Mouse (Mus musculus) urinary bladder, postnatal 4 days (tissue): ENCODE results near the gene Ryr2.

Experiments
- DNase-seq, 2 experiments: peaks; one replicate each; pipeline ENCODE4 v3.0.0; 2021 to 2022; ENCODE audit warnings: low spot score in 2 of 2

Ryr2 gene

DNA sequence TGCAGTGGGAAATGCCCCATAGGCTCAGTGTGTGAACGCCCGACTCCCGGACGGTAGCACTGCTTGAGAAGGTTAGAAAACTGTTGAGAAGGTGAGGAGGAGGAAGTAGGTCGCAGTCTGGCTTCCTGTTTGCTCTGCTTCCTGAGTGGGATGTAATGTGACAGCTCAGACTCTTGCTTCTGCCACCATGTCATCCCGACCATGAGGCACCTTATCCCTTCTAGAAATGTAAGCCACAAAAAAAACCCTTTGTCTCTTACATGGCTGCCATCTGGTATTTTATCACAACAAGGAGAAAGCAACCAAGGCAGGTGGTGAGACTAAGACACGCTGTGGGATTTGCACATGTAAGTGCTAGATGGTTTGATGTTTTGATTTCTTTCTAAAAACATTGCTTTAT is 12.2 kb downstream of the Ryr2 start:
- no peak for DNase-seq

- DNase-seq = no peak
Measured at GRCm38 (mm10) chr13:12093146-12093545, 13.6 kb downstream of the Ryr2 start.

DNA sequence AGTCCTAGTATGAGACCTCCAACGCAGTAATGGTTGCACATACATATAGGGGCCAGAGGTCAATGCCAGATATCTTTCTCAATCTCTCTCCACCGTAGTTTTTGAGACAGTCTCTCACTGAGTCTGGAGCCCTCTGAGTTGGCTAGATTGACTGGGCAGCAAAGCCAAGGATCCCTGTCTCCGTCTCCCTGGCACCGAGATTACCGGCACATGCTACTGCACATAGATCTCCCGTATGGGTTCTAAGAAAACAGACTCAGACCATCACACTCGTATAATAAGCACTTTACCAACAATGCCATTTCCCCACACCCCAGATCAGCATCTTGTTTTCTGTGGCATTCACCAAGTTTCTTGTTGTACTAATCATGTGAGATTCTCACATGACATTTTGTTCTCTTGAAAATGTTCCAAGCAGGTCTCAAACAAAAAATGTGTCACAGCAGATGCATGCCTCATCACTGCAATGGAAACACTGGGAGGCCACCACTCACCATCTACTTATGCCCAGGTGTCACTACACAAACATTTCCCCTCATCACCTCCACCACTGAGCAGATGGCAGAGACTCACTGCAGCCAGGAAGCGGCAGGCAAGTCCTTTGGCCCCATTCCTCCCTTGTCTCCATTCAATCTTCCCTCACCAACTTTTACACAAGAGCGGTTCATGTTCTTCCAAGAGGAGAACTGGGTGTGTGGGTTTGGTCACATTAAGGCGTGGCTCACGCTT is 14.2 kb downstream of the Ryr2 start:
- no peak for DNase-seq

GRCm38 (mm10) chr13:12084112-12084475 is 22.7 kb downstream of the Ryr2 start:
- DNase-seq = no peak

DNA sequence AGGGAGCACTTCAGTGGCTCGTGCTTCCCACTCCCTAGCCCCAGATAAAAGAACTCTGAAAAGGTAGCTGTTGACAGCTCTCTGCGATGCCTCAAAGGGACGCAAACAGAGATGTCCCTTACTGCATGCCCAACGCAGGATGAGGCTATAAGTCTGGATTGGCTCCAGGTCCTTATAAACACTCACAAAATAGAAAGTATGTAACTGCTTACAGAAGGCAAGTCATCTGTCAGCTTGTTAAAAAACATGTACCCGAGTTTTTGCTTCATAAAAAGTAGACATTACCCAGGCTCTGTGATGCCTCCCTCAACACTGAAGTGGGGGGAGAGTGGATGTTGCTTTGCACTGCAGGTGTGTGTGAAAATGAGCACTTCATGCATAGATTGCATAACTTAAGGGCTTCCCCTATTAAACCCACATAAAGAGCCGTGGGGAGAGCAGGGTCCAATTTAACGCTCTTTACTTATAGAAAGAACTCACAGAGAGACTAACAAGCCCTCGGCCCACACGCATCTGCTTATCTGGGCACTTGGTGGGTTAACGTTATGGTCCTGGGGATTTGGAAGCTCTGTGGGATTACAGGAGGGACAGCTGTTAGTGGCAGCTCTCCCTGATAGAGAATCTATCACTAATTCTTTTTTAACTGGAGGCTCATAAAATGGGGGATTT is 23.2 kb downstream of the Ryr2 start:
- no peak for DNase-seq

- no peak for DNase-seq
Measured at GRCm38 (mm10) chr13:12080590-12080989, 26.2 kb downstream of the Ryr2 start.

DNA sequence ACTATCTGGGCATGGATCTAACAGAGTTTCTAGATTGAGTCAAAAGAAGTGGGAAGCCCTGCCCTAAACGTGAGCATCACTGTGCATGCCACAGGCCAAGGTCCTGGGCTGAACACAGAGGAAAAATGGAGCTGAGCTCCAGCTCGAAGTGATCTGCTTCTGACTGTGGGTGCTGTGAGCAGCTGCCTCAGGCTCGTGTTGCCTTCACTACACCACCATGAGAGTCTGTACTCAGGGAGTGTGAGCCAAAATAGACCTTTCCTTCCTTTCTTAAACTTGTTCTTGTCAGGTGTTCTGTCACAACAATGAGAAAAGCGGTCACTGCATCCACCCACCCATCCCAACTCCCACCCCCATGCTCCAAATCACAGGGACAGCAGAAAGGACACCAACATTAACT is 27.2 kb downstream of the Ryr2 start:
- no peak for DNase-seq

DNA sequence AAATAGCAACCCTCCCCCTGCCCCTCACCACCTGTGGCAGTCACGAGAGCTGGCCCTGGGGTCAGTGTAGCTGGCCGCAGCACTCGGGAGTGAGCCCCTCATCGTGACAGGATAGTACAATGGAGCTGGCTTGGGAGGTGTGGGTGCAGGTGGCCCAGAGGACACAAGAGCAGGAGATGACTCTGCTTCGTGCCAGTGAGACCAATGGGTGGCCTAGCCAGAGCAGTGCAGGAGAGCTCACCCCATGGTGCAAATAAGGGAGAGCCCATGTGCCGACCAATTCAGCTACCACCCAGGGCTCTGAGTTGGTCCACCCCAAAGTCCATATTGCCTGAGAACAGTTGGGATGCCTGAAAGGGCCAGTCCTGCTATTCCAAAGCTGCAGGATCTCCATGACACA is 31.8 kb downstream of the Ryr2 start:
- DNase-seq = no peak

GRCm38 (mm10) chr13:12072571-12072970 is 34.2 kb downstream of the Ryr2 start:
- no peak for DNase-seq

- no peak for DNase-seq
Measured at GRCm38 (mm10) chr13:12072112-12072511, 34.6 kb downstream of the Ryr2 start.

DNA sequence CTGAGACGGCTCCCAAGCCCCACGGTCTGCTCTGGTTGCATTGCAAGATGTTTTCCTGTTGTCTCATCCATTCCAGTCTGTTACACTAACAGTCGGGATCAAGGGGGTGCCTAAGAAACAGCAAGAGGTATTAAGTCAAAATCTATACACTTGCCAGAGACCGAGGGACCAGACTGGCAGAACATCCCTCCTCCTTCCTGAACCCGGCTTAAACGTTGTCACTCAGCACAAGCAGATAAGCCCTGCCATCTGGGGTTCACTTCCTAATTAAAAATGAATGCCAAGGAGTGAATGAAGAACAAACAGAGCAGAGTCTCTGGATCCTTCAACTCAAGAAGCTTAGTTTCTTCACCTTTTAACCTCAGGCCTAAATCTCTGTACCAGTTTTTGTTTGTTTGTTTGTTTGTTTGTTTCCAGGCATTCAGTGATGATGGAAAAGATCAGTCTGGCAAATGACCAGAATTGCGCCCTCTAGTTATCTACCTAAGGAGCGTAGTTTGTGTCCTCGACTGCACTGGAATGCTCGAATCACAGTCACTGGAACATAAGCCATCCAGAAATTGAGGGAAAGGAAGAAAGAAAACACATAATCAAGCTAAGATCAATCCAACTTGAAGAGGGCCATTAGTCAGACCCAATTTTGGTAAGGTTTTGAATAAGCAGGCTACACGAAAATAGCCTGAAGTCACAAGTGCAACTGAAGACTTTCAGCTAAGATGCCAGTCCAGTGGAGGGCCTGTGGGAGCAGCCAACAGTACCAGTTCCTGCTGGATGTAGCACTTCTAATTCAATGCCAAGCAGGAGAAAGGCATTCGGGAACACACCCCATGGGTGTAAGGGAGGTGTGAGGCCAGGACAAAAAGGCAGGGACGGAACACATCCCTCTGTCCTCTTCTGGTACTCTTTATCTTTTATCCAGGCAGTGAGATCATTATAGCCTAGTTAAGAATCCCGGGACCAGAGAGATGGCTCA is 36.3 kb downstream of the Ryr2 start:
- no peak for DNase-seq

GRCm38 (mm10) chr13:12064576-12064975 is 42.2 kb downstream of the Ryr2 start:
- DNase-seq = no peak

GRCm38 (mm10) chr13:12063561-12063960 is 43.2 kb downstream of the Ryr2 start:
- DNase-seq = no peak

- DNase-seq = no peak
Measured at GRCm38 (mm10) chr13:12057357-12057771, 49.4 kb downstream of the Ryr2 start.

GRCm38 (mm10) chr13:12055913-12056312 is 50.8 kb downstream of the Ryr2 start:
- no peak for DNase-seq

DNA sequence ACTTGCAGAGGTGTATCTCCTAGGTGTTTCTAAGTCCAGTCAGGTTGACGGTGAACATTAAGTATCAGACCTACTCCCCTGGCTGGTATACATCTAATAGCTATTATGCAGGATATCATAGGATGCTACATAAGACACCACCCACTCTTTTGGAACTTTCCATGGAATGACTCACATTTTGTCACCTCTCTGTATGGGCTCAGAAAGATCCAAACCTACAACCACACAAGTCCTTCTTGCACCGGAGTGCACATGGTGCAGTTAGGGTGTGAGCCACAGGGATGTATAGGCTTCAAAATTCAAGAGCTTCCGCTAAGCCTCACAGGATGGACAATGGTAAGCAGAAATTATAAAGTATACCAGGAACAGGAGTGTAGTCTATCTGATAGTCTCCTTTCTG is 52.8 kb downstream of the Ryr2 start:
- no peak for DNase-seq

GRCm38 (mm10) chr13:12050809-12051208 is 55.9 kb downstream of the Ryr2 start:
- DNase-seq = no peak

GRCm38 (mm10) chr13:12047059-12047458 is 59.7 kb downstream of the Ryr2 start:
- no peak for DNase-seq

DNA sequence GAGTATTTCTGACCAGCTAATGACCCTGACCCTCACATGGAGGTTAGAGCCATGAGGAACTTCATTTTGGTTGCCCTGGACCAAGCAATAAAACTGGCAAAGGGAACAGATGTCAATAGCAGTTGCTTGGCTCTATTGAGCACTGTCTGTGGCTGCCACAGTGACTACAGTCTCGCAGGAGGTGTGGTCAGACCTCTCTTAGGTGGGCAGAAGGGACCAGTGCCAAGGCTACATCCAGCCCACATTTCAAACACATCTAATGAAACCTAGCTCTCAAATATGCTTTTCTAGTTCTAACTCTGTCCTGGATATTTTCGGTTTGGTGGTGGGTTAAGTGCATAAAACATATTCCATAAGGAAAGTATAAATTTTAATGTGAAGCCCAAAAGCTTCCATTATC is 62.0 kb downstream of the Ryr2 start:
- no peak for DNase-seq

DNA sequence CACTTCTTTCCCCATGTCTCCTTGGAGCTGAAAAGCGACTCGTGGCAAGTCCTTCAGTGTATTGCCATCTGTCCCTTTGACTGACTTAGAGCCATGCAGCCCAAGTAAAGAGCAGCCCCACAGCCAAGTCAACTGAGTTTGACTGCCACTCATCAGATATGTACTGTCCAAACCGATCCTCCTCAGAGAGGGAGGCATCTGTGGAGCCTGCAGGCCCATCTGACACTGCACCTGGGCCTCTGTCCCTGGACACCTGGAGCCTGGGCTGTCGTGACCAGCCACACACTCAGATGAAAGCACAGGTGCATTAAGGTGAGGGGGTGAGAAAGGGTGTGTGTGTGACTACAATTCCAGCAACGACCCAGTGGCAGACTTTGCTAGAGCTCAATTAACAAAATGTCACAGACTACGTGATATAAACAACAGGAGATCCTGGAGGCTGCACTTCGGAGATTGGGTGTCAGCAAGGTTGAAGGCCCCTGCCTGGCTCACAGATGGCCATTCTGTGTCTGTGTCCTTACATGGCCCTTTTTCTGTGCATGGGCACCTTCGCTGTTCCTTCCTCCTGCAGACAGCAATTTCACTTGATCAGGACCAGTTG is 63.8 kb downstream of the Ryr2 start:
- no peak for DNase-seq

DNA sequence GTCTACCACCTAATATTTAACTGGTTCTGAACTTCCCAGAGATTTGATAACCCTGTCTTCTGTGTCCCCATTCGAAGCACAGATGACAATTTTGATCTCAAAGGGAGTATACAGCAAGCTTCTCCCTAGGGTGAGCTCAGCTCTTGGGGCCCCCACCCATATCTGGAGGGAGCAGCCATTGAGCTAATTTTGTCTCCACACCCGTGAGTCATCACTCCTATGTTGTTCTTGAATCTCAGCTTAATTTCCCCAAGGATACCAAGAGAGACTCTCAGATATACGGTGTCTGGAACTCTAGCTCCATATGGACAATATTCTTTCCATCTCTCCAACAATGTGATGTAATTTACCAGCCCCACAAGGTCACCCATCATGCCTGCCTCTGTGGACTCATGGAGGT is 66.8 kb downstream of the Ryr2 start:
- DNase-seq = no peak

DNA sequence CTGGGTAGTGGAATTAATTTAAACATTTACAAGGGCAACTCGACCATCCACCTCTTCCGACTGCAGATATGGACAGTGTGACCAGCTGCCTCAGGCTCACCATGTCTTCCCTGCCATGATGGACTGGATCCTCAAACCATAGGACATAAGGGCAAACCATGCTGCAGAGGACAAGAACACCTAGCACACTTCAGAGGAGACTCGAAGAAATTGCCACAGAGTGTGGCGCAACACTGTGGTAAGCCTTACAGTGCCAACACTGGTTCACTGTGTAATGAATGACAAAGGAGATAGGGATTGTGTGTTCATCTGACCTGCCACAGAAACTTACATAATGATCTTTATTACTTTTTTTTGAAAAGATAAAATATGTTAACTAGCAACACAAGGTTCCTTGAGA is 68.1 kb downstream of the Ryr2 start:
- DNase-seq = no peak
